Mouse (Mus musculus) small intestine, adult 2 months (tissue): ENCODE measurements around the gene Ciao1.

ENCODE experiments used
- CTCF ChIP-seq: fragments of 200-500 bp; IDR thresholded peaks from 2 replicates; pipeline ENCODE4 v1.5.1; 2012; ENCODE audit warnings: low read depth, mild to moderate bottlenecking, control low read depth, inconsistent platforms, low read length, moderate library complexity, mixed read lengths; ENCODE audit not compliant: insufficient replicate concordance, insufficient read length; ENCODE audit errors: extremely low read depth
- POLR2A ChIP-seq: fragments of 200-500 bp; IDR thresholded peaks from 2 replicates; pipeline ENCODE4 v1.6.1; 2012; ENCODE audit warnings: low read depth, mild to moderate bottlenecking, control low read depth, inconsistent platforms, low read length, moderate library complexity

DNA sequence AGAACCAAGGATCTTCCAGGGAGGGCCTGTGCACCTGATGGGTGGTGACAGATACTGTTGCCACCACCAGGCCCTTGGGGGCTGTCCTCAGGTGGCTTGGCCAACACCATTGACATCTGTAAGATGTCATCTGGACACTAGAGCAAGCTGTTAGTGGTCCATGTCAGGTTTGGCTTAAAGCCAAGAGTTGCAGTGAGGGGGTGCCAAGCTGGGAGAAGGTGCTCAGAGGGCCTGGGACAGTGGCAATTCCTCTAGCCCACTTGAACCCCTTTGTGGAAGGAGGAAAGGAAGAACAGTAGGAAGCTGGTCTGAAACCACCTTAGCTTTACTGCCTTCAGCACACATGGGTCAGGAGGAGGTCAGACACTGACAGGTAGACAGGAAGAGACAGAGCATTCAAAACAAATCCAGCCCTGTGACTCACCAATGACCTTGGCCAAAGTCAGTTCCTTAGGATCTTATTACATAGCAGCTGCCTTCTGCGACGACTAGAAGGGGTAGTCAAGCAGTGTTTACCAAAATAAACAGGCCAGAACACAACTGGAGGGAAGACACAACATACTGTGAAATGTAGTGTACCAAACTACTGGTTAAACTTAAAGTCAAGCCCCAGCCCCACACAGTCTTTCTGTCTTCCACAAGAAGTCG is 4.4 kb upstream of the Ciao1 start:
- TF ChIP-seq CTCF = no peak
- TF ChIP-seq POLR2A = no peak
